Mouse (Mus musculus): Measurements from ENCODE around the gene Atp6v0e.

Gene Atp6v0e

GRCm38 (mm10) chr17:26681276-26681675 is 18.2 kb downstream of the Atp6v0e start:
- DNase-seq (ENCODE audit: low read depth, low spot score): peak; percentile 35

DNA sequence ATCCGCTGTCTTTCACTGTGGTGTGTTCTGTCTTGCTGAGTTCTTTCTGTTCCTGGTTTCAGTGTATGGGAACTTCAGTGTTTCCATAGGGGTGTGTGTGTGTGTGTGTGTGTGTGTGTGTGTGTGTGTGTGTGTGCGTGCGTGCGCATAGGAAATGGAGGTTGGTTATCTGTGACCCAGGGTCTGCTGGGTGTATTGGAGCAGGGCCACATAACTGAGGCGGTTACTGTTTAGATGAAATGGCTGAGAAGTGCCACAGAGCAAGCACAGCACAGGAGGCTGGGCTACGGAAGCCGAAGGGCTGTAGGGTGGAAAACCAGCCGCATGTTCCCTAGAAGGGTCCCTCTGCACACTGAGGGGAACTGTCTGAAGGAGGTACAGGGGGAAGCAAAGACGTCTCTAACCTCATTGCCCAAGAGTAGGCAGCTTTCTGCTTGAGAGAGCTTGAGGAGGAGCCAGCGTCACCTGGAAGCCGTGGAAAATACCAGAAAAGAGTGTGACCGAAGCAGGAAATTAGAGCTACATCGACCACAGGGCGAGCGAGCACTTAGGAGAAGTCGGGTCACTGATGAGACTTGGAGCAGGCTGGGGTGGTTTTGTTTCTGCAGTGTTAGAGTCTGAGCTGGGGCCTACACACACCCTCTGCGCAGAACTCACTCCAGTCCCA is 23.4 kb downstream of the Atp6v0e start:
- DNase-seq (ENCODE audit: low read depth, low spot score): no peak

GRCm38 (mm10) chr17:26688795-26689735 is 26.0 kb downstream of the Atp6v0e start:
- DNase-seq (ENCODE audit: low read depth, low spot score): no peak

GRCm38 (mm10) chr17:26689810-26690209 is 26.8 kb downstream of the Atp6v0e start:
- DNase-seq (ENCODE audit: low read depth, low spot score): no peak

DNA sequence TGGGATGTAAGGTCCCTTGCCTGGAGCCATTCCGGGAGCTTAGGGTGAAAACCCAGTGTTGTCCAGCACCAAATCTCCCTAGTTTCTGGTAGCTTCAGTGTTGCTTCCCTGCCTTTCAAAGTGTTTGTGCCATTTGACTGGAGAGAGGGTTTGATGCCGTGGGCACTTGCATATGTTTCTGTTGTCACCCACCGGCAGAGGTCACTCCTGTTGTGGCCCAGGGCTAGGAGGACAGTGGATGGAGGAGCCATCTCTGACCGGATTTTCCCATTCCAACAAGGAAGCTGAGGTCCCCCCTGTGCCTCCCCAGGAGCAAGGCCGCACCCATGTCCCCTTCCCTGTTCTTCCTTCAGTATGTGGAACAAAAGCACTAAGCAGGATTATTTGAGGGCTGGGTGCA is 27.2 kb downstream of the Atp6v0e start:
- DNase-seq (ENCODE audit: low read depth, low spot score): no peak

DNA sequence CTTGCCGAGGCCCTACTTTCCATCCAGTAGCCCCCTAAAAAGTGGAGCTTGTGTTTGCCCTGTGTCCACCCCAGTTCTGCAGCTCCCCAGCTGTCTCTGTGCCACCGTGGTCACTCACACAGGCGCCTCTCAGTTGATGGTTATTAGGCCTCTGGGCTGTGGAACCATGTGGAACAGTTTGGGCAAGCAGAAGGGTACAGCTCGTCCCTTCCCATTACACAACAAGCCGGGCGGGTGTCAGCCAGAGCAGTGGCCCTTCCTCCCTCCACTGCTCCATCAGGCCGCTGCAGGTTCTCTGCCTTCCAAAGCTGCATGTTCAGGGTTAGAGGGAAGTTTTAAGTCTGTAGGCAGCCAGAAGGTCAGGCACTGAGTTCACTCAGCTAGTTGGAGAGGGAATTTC is 28.1 kb downstream of the Atp6v0e start:
- DNase-seq (ENCODE audit: low read depth, low spot score): no peak

DNA sequence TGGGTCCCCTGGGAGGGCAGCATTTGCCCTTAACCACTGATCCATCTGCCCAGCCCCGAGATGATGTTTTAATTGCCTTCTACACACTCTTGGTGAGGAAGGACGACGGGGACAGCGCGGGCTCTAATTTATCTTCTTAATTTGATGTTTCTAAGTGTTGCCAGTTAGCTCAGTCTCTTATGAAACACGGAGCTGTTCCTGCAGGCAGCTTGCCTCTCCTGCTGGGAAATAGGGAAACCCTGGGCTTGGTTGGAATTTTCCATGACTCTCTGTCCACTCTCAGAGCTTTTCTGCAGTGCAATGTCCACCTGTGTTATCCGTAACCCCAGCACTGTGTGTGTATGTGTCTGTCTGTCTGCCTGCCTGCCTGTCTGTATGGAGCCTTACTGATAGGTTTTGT is 30.4 kb downstream of the Atp6v0e start:
- no peak for DNase-seq (ENCODE audit: low read depth, low spot score)

GRCm38 (mm10) chr17:26694171-26694570 is 31.1 kb downstream of the Atp6v0e start:
- DNase-seq (ENCODE audit: low read depth, low spot score): no peak

GRCm38 (mm10) chr17:26695193-26695592 is 32.2 kb downstream of the Atp6v0e start:
- no peak for DNase-seq (ENCODE audit: low read depth, low spot score)

DNA sequence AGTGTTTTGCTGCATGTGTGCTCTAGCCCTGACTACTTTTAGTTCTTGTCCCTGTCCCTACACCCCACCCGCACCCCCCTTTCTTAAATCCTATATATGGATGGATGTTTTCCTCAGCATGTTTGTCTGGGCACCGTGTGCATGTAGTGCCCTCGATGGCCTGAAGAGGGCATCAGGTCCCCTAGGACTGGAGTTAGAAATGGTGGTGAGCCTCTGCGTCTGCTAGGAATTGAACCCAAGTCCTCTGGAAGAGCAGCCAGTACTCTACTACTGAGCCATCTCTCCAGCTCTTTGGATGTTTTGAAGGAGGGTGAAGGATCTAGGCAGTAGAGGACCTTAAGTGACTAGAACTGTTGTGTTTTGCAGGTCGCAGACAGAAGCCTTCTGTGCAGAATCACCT is 35.8 kb downstream of the Atp6v0e start:
- DNase-seq (ENCODE audit: low read depth, low spot score): peak; percentile 39

DNA sequence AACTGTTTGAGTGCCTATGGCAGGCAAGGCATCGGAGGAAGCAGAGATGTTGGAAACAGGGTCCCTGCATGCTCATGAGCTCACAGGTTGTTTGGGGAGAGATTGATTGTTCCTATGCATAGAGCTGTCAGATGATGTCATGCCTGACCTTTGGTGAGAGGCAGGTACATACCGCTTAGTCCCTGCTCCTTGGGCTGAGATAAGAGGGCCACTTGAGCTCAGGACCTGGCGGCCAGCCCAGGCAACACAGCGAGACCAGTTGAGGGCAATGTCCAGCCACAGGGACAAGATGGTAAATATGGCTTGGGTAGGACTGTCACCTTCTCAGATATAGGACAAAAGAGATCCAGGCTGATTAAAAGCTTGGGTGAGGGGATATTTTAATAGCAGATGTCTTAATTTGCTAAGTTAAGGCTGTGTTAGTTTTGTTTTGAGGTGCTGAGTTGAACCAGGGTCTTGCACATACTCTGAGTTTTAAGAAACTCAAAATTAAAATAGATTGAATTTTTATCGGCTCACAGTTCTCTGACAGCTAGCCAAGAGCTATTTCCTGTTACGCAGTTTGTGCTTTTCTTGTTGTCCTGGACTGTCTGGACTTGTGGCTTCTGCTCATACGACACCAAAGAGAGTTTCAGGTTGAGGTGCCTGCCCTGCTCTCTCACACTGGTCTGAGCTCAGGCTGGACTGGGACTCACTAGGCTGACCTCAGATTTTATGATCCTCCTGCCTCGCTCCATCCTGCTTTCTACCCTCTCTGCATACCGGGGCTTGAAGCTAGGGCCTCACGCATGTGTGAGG is 37.0 kb downstream of the Atp6v0e start:
- DNase-seq (ENCODE audit: low read depth, low spot score): no peak

DNA sequence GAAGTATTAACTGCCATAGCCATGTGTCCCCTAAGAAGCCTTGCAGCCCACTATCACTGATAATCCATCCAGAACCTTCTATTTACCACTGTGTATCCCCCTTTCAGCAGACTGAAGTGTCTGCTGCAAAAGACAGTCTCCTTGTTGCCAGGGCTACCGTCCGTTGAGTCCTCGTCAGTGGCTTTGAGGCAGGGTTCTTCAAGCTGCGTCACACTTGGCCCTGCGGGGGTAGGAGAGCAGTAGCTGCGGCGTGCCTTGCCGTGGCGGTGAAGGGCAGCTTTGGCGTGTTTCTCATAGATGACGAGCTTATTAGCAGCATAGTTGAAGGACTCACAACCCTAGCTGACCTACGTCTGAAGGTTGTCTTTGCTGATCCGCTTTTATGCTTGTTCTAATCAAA is 38.5 kb downstream of the Atp6v0e start:
- no peak for DNase-seq (ENCODE audit: low read depth, low spot score)

- no peak for DNase-seq (ENCODE audit: low read depth, low spot score)
These were observed 39.6 kb downstream of the Atp6v0e start for GRCm38 (mm10) chr17:26702621-26703020.

DNA sequence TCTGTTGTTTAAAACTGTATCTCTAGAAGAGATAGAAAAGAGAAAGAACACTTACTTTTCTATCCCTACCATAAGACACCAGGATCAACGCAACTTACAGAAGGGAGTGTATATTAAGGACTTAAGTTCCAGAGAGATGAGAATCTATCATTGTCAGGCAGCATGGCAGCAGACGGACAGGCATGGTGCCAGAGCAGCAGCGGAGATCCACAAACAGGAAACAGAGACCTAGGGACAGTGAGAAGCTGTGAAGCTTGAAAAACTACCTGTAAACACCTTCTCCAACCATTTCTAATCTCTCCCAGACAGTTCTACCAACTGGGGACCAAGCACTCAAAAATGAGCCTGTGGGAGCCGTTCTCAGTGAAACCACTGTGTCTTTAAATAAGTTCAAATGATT is 40.6 kb downstream of the Atp6v0e start:
- DNase-seq (ENCODE audit: low read depth, low spot score): no peak

DNA sequence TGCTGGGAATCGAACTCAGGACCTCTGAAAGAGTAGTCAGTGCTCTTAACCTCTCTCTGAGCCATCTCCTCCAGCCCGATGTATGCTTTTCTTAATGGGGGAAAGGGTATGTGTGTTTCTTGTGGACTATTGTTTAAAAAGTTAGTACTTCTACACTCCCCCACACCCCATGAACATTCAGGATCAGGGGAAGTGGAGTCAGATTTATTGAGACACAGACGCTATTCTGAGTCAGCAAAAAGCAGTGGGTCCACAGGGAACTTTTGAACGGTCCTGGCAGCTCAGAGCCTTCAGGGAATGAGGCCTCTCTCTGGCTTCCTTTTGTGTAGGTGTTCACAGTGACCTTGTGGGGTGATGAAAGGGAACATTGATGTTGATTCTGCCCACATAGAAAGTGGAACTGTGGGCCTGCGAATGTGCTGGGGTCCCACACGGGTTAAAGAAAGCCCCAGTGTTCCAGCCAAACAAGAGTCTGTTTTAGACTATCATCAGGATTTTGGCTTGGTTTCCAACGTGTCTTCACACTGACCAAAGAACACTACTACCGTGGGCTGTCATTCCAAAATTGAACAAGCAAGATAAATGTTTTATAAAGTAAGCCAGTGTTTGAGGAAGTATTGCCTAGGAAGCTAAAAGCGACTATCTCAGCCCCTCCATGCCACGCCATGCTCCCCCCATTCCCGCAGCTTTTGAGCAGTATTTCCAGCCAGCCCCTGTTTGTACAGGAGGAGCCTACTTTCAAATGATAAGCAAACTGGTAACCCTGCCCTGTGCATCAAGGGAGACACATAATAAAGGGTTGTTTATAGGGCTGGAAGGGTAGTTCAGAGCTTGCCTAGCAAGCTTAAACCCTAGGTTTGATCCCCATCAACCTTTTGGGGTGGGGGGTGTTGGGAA is 42.7 kb downstream of the Atp6v0e start:
- no peak for DNase-seq (ENCODE audit: low read depth, low spot score)

DNA sequence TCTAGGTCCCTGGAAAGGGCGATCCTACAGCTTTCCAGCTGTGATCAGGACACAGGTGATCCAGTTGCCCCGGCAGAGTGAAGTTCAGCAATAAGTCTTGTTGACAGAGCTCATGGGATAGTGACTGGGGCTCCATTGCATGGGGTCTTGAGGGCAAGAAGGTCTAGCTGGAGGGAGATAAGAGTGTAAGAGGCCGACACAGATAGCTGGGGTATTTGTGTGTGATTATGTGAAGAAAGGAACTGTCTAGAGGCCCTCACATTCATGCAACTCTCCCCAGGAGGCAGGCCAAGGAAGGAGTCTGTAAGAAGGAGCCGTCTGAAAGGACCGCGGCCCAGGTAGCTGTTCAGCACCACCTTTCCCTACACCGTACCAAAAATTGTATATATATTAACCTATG is 44.0 kb downstream of the Atp6v0e start:
- no peak for DNase-seq (ENCODE audit: low read depth, low spot score)

GRCm38 (mm10) chr17:26708499-26708898 is 45.5 kb downstream of the Atp6v0e start:
- DNase-seq (ENCODE audit: low read depth, low spot score): no peak

GRCm38 (mm10) chr17:26708993-26709590 is 46.1 kb downstream of the Atp6v0e start:
- no peak for DNase-seq (ENCODE audit: low read depth, low spot score)

- no peak for DNase-seq (ENCODE audit: low read depth, low spot score)
These were observed 47.0 kb downstream of the Atp6v0e start for GRCm38 (mm10) chr17:26710049-26710448.

GRCm38 (mm10) chr17:26715271-26715758 is 52.3 kb downstream of the Atp6v0e start, which contains the start of gene Crebrf:
TSS of gene Crebrf (plus strand) at chr17:26715650.
- DNase-seq (ENCODE audit: low read depth, low spot score): peak; percentile 97

Measured in ES-CJ7 (cell line).